Mouse (Mus musculus): ENCODE results near the gene Zcchc24. TPM values are rescaled to one million over a fixed set of nuclear protein-coding genes. Genes with fewer than 3 reads are reported as not detected.

Zcchc24 gene
- polyA plus RNA-seq, 1 experiment from 2014 or later, result 14.2 TPM

- Histone ChIP-seq H3K36me3 (no peaks in the 10 kb centered on the region), H3K27ac (replicated peaks) (peak overlapping the region; percentile 52), H3K27me3 (no peaks in the 10 kb centered on the region), H3K9me3 (no peaks in the 10 kb centered on the region), H3K9ac (no peak overlapping the region), H3K4me1 (replicated peaks) (peaks cover 22% of the 10 kb centered on the region), H3K4me2 (no peak overlapping the region), H3K4me3 (no peak overlapping the region)
- 0 out of 2 replicates have a peak, but pooled peaks have one; percentile 23 for ATAC-seq (ENCODE audit: low read depth)
- 73% methylated on average over 11 of the region's 11 CpGs for WGBS
Observed at GRCm38 (mm10) chr14:25725032-25725497, 43.8 kb downstream of the Zcchc24 start.

GRCm38 (mm10) chr14:25720962-25721707 is 47.7 kb downstream of the Zcchc24 start:
- no peak for ATAC-seq (ENCODE audit: low read depth)
- H3K4me3 ChIP-seq, result no peak overlapping the region
- H3K36me3 ChIP-seq, result 0 out of 2 replicates have a peak, but pooled peaks cover 3% of the 10 kb centered on the region
- H3K27me3 ChIP-seq, result no peaks in the 10 kb centered on the region
- H3K9me3 ChIP-seq, result no peaks in the 10 kb centered on the region
- H3K4me2 ChIP-seq, result no peak overlapping the region
- H3K9ac ChIP-seq, result no peak overlapping the region
- peaks cover 36% of the 10 kb centered on the region for H3K4me1 ChIP-seq (replicated peaks)
- 92% methylated on average over 5 of the region's 5 CpGs for WGBS
- H3K27ac ChIP-seq (replicated peaks), result no peak overlapping the region

GRCm38 (mm10) chr14:25719371-25719770 is 49.5 kb downstream of the Zcchc24 start:
- H3K4me3 ChIP-seq, result no peak overlapping the region
- H3K36me3 ChIP-seq, result 0 out of 2 replicates have a peak, but pooled peaks cover 3% of the 10 kb centered on the region
- no peaks in the 10 kb centered on the region for H3K27me3 ChIP-seq
- no peak for ATAC-seq (ENCODE audit: low read depth)
- no peak overlapping the region for H3K9ac ChIP-seq
- H3K9me3 ChIP-seq, result no peaks in the 10 kb centered on the region
- no peak overlapping the region for H3K27ac ChIP-seq (replicated peaks)
- 53% methylated on average over 9 of the region's 9 CpGs for WGBS
- H3K4me1 ChIP-seq (replicated peaks), result peaks cover 18% of the 10 kb centered on the region
- H3K4me2 ChIP-seq, result no peak overlapping the region

GRCm38 (mm10) chr14:25718471-25718870 is 50.4 kb downstream of the Zcchc24 start:
- H3K27me3 ChIP-seq, result no peaks in the 10 kb centered on the region
- H3K9me3 ChIP-seq, result no peaks in the 10 kb centered on the region
- WGBS, result 5% methylated on average over 2 of the region's 2 CpGs
- H3K9ac ChIP-seq, result no peak overlapping the region
- 0 out of 2 replicates have a peak, but pooled peaks cover 3% of the 10 kb centered on the region for H3K36me3 ChIP-seq
- H3K4me2 ChIP-seq, result no peak overlapping the region
- no peak overlapping the region for H3K4me3 ChIP-seq
- H3K4me1 ChIP-seq (replicated peaks), result peaks cover 21% of the 10 kb centered on the region
- H3K27ac ChIP-seq (replicated peaks), result no peak overlapping the region
- ATAC-seq (ENCODE audit: low read depth), result no peak

GRCm38 (mm10) chr14:25717718-25718117 is 51.1 kb downstream of the Zcchc24 start:
- Histone ChIP-seq H3K9me3 (no peaks in the 10 kb centered on the region), H3K27ac (replicated peaks) (no peak overlapping the region), H3K9ac (no peak overlapping the region), H3K27me3 (no peaks in the 10 kb centered on the region), H3K36me3 (0 out of 2 replicates have a peak, but pooled peaks cover 3% of the 10 kb centered on the region), H3K4me1 (replicated peaks) (peaks cover 25% of the 10 kb centered on the region), H3K4me3 (no peak overlapping the region), H3K4me2 (no peak overlapping the region)
- ATAC-seq (ENCODE audit: low read depth), result no peak
- 81% methylated on average over 8 of the region's 8 CpGs for WGBS

GRCm38 (mm10) chr14:25716528-25716927 is 52.3 kb downstream of the Zcchc24 start:
- H3K27me3 ChIP-seq, result no peaks in the 10 kb centered on the region
- H3K9ac ChIP-seq, result no peak overlapping the region
- no peak overlapping the region for H3K27ac ChIP-seq (replicated peaks)
- H3K4me3 ChIP-seq, result no peak overlapping the region
- no peak for ATAC-seq (ENCODE audit: low read depth)
- 0 out of 2 replicates have a peak, but pooled peaks cover 3% of the 10 kb centered on the region for H3K36me3 ChIP-seq
- peaks cover 25% of the 10 kb centered on the region for H3K4me1 ChIP-seq (replicated peaks)
- WGBS, result 90% methylated on average over 1 of the region's 1 CpGs
- no peaks in the 10 kb centered on the region for H3K9me3 ChIP-seq
- no peak overlapping the region for H3K4me2 ChIP-seq

GRCm38 (mm10) chr14:25713443-25713842 is 55.4 kb downstream of the Zcchc24 start:
- no peak overlapping the region for H3K4me2 ChIP-seq
- no peaks in the 10 kb centered on the region for H3K9me3 ChIP-seq
- H3K4me3 ChIP-seq, result no peak overlapping the region
- H3K27me3 ChIP-seq, result no peaks in the 10 kb centered on the region
- WGBS, result 16% methylated on average over 4 of the region's 4 CpGs
- H3K4me1 ChIP-seq (replicated peaks), result peaks cover 35% of the 10 kb centered on the region
- no peak for ATAC-seq (ENCODE audit: low read depth)
- no peaks in the 10 kb centered on the region for H3K36me3 ChIP-seq
- H3K27ac ChIP-seq (replicated peaks), result no peak overlapping the region
- H3K9ac ChIP-seq, result no peak overlapping the region

- Histone ChIP-seq H3K36me3 (no peaks in the 10 kb centered on the region), H3K27me3 (no peaks in the 10 kb centered on the region), H3K9me3 (no peaks in the 10 kb centered on the region), H3K4me2 (no peak overlapping the region), H3K9ac (no peak overlapping the region), H3K4me1 (replicated peaks) (peaks cover 27% of the 10 kb centered on the region), H3K27ac (replicated peaks) (no peak overlapping the region), H3K4me3 (no peak overlapping the region)
- ATAC-seq (ENCODE audit: low read depth), result no peak
- 66% methylated on average over 8 of the region's 8 CpGs for WGBS
Observed at GRCm38 (mm10) chr14:25711602-25712001, 57.2 kb downstream of the Zcchc24 start.

GRCm38 (mm10) chr14:25711177-25711576 is 57.7 kb downstream of the Zcchc24 start:
- no peak overlapping the region for H3K4me3 ChIP-seq
- no peaks in the 10 kb centered on the region for H3K36me3 ChIP-seq
- no peak overlapping the region for H3K27ac ChIP-seq (replicated peaks)
- 83% methylated on average over 7 of the region's 7 CpGs for WGBS
- ATAC-seq (ENCODE audit: low read depth), result no peak
- no peaks in the 10 kb centered on the region for H3K27me3 ChIP-seq
- peaks cover 27% of the 10 kb centered on the region for H3K4me1 ChIP-seq (replicated peaks)
- no peaks in the 10 kb centered on the region for H3K9me3 ChIP-seq
- no peak overlapping the region for H3K9ac ChIP-seq
- H3K4me2 ChIP-seq, result no peak overlapping the region

- no peak for ATAC-seq (ENCODE audit: low read depth)
- H3K9ac ChIP-seq, result no peak overlapping the region
- H3K4me1 ChIP-seq (replicated peaks), result peaks cover 27% of the 10 kb centered on the region
- no peaks in the 10 kb centered on the region for H3K36me3 ChIP-seq
- H3K27ac ChIP-seq (replicated peaks), result no peak overlapping the region
- H3K4me3 ChIP-seq, result no peak overlapping the region
- WGBS, result 60% methylated on average over 4 of the region's 4 CpGs
- no peak overlapping the region for H3K4me2 ChIP-seq
- H3K9me3 ChIP-seq, result no peaks in the 10 kb centered on the region
- no peaks in the 10 kb centered on the region for H3K27me3 ChIP-seq
Observed at GRCm38 (mm10) chr14:25710681-25711080, 58.2 kb downstream of the Zcchc24 start.

GRCm38 (mm10) chr14:25710073-25710472 is 58.8 kb downstream of the Zcchc24 start:
- 65% methylated on average over 4 of the region's 4 CpGs for WGBS

GRCm38 (mm10) chr14:25708917-25709316 is 59.9 kb downstream of the Zcchc24 start:
- no peak overlapping the region for H3K27ac ChIP-seq (replicated peaks)
- 77% methylated on average over 2 of the region's 2 CpGs for WGBS
- ATAC-seq (ENCODE audit: low read depth), result no peak
- no peak overlapping the region for H3K4me2 ChIP-seq
- H3K4me1 ChIP-seq (replicated peaks), result peaks cover 26% of the 10 kb centered on the region
- no peak overlapping the region for H3K9ac ChIP-seq
- H3K9me3 ChIP-seq, result no peaks in the 10 kb centered on the region
- H3K36me3 ChIP-seq, result no peaks in the 10 kb centered on the region
- H3K4me3 ChIP-seq, result no peak overlapping the region
- H3K27me3 ChIP-seq, result no peaks in the 10 kb centered on the region

More at GRCm38 (mm10) chr14:25710073-25710472, 58.8 kb downstream of the Zcchc24 start:
- Histone ChIP-seq H3K4me2 (no peak overlapping the region), H3K4me1 (replicated peaks) (peaks cover 27% of the 10 kb centered on the region), H3K9ac (no peak overlapping the region), H3K9me3 (no peaks in the 10 kb centered on the region), H3K4me3 (no peak overlapping the region), H3K27ac (replicated peaks) (no peak overlapping the region), H3K27me3 (no peaks in the 10 kb centered on the region), H3K36me3 (no peaks in the 10 kb centered on the region)
- ATAC-seq (ENCODE audit: low read depth), result no peak
